Mouse (Mus musculus): ENCODE results near the gene Arrdc2.
"Not testable (repeated sequence)": the region's sequence is repeated elsewhere in the genome, so short reads cannot be mapped to it uniquely, and the experiment has no call there.

The Arrdc2 gene

DNA sequence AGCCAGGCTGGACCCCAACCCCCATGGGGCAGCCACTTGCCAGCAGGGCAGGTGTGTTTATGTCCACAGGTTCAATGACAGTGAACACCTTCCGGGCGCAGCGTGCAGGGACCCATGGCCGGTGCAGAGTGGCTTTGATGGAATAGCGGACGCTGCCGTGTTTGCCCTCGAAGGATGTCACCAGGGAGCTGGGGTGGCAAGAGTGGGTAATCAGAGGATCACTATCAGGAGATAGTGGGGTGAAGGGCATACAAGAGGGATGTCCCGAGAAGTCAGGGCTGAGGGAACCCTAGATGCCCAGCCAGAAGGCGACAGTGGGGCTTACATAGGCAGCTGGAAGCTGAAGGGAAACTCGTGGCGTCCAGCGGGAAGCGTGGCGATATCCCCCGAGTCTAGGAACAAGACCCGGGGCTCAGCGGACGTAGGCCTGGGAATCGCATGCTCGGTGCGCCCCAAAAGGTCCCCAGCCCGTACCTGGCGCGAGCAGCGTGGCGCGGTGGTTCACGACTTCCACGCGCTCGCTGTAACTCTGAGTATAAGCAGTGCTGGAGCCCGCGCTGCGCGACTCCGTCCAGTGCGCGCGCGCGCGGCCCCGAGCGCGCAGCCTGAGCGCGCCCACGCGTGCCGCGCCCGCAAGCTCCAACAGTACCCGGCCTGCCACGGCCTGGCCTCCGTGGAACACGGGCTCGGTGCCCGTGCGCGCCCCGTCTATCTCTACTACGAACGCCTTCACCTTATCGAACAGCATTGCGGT lies 689 bp downstream of the Arrdc2 start:
- no peak for DNase-seq (ENCODE audit: low spot score)

DNA sequence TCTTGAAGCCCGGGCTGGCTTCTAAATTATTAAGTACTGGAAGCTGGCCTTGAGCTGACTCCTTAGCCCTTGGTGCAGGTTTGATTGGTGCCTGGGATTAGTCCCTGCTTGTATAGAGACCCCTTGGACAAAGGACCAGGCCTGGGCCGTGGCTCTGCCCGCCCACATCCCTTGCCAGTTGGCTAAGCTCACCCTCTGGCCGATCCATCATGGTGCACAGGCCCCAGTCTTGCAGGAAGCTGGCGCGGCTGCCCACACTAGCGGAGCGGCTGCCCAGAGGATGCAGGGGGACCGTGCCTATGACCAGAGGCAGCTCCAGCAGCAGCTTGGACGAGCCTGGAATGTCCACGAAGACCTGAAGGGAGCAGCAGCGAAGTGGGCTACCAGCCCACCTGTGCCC lies 2.9 kb downstream of the Arrdc2 start:
- no peak for DNase-seq (ENCODE audit: low spot score)

- no peak for DNase-seq (ENCODE audit: low spot score)
Measured at GRCm38 (mm10) chr8:70834071-70834470, 5.4 kb downstream of the Arrdc2 start.

- DNase-seq (ENCODE audit: low spot score), result peak; percentile 50
Measured at GRCm38 (mm10) chr8:70833520-70833919, 6.0 kb downstream of the Arrdc2 start.

DNA sequence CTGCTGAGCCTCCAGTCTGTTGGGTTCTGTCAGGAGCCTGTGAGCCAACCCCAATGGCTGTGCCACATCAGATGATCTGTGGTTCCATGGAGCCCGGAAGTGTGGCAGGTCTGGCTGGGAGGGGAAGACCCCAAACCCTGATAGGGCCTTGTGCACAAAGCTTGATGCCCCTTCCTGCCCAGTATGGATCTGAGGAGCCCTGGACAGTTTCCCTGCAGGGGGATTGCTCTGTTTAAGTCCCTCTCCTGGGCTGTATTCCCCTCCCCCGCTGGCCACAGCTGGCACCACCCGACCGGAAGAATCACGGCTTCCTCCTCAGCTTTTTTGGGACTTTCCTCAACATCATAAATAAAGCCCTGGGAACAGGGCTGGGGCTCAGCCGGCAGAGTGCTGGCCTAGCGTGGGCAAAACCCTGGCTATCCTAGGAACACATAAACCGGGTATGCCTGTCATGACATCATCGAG lies 6.5 kb downstream of the Arrdc2 start:
- no peak for DNase-seq (ENCODE audit: low spot score)

- no peak for DNase-seq (ENCODE audit: low spot score)
Measured at GRCm38 (mm10) chr8:70832371-70832770, 7.1 kb downstream of the Arrdc2 start.

GRCm38 (mm10) chr8:70831517-70831916 lies 8.0 kb downstream of the Arrdc2 start:
- DNase-seq (ENCODE audit: low spot score), result no peak

DNA sequence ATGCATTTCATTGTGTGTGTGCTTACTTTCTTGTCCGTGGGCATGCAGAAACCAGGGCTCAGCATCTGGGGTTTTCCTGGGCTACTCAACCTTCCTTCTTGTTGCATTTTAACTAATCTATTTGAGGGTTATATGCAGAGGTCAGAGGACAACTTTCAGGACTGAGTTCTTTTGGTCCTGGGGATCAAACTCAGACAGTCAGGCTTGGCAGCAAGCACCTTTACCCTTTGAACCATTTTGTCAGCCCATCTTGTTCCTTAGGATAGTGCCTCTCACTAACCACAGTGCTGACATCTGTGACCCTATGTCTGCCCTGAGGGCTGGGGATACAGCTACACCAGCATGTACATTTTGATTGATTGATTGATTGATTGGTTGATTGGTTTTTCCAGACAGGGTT lies 11.7 kb downstream of the Arrdc2 start:
- DNase-seq (ENCODE audit: low spot score), result no peak

DNA sequence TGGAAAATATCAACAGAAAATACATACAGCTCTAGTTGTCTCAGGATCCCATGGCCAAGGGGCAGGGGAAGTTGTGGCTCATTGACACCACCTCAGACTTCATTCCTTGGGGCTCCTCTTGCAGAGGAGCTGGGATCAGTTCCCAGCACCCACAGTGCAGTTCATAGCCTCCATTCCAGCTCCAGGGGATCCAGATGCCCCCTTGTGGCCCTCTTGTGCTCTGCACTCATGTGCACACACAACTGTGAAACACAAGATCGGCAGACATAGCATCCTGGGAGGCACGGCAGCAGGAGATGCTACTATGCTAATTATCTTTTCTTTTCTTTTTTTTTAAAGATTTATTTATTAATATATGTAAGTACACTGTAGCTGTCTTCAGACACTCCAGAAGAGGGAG lies 12.5 kb downstream of the Arrdc2 start:
- no peak for DNase-seq (ENCODE audit: low spot score)

GRCm38 (mm10) chr8:70825816-70826215 lies 13.7 kb downstream of the Arrdc2 start:
- no peak for DNase-seq (ENCODE audit: low spot score)

DNA sequence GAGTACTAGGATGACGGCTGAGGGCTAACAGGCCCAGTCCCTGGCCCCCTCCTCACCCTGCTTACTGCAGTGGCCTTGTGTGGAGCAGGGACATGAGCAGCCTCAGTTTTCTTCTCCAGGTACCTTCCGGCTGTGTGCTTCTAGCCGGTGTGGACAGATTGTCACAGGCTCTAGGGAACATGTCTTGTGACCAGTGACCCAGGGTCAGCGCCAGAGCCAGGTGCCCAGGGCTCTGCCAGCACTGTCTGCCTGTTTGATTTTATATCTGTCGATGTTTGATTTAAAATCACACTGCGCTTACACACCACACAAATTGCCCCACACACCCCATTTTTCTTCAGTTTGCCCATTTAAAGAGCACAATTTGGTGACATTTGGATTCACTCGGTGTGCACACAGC lies 15.7 kb downstream of the Arrdc2 start:
- no peak for DNase-seq (ENCODE audit: low spot score)

- DNase-seq (ENCODE audit: low spot score), result not testable (repeated sequence)
Measured at GRCm38 (mm10) chr8:70822594-70822993, 16.9 kb downstream of the Arrdc2 start.

GRCm38 (mm10) chr8:70821992-70822391 lies 17.5 kb downstream of the Arrdc2 start:
- DNase-seq (ENCODE audit: low spot score), result no peak

DNA sequence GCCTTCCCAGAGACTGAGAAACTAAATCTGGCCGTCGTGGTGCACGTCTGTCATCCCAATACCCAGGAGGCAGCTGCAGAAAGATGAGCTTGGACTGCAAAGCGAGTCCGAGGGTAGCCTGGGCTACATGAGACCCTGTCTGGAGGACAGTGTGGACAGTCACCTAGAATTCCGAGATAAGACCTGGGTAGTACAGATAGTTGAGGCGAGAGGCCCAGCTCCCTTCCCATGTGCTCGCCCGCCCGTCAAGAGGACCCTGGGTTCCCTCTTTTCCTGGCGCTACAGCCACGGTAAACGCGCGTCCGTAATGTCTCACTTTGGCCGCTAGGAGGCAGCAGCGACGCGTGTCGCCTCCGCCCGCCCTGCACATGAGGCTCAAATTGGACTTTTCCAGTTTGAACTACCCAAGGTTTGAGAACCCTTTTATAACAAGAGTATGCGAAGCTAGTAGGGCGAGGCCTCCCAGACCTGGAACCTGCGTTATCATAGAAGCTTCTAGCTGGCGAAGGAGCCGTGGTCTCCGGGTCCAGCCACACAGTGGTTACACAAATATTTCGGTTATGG lies 18.0 kb downstream of the Arrdc2 start:
- peak; percentile 70 for DNase-seq (ENCODE audit: low spot score)

GRCm38 (mm10) chr8:70820101-70820935 lies 19.2 kb downstream of the Arrdc2 start:
- DNase-seq (ENCODE audit: low spot score), result peak; percentile 34

- no peak for DNase-seq (ENCODE audit: low spot score)
Measured at GRCm38 (mm10) chr8:70816679-70817078, 22.8 kb downstream of the Arrdc2 start.

DNA sequence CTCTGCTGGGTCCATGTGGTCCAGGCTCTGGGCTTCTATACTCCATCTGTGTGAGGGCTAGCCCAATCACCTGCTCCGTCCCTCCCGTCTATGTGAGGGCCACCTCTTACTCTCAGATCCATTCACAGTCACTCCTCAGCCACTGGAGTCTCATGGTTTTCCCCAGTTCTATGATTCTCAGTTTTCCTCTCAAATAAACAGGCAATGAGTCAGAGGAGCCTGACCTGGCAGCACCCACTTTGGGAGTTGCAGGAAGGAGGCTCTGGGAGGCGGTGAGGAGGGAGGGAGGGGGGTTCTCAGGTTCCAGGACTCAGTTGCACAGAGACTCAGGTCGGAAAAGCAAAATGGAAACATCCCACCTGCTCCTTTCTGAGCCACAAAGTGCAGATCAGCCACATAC lies 26.6 kb downstream of the Arrdc2 start:
- no peak for DNase-seq (ENCODE audit: low spot score)

- DNase-seq (ENCODE audit: low spot score), result no peak
Measured at GRCm38 (mm10) chr8:70812055-70812454, 27.5 kb downstream of the Arrdc2 start.

- DNase-seq (ENCODE audit: low spot score), result no peak
Measured at GRCm38 (mm10) chr8:70810962-70811680, 28.4 kb downstream of the Arrdc2 start.

GRCm38 (mm10) chr8:70808955-70809701 lies 30.4 kb downstream of the Arrdc2 start:
- DNase-seq (ENCODE audit: low spot score), result no peak

DNA sequence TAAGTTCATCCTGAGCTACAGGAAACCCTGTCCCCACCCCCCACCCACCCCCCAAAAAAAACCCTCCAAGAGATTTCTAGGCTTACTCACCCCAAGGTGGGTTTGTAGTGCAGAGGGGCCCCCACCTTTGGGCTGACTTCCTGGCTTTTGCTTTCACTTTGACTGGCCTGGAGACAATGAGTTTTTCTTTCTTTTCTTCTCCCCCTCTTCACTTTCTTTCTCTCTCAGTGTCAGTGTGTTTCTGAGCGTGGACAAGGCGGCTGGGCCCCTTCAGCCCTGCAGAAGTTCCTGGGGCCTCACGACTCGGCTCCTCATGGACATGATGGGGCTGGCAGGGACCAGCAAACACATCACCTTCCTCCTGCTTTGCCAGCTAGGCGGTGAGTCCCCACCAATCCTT lies 31.3 kb downstream of the Arrdc2 start, which contains the start of gene Il12rb1:
TSS of gene Il12rb1 (plus strand) at position 211 of the 400 bp plus-strand sequence.
- no peak for DNase-seq (ENCODE audit: low spot score)

All from ovary, postnatal 36 days (tissue).